Mouse (Mus musculus): ENCODE data around the gene Sept9.

Sept9 gene

GRCm38 (mm10) chr11:117199282-117200175 is at the start of gene Sept9:
Gene Sept9 (plus strand): TSS chr11:117199661.
- peak; percentile 64 for DNase-seq (ENCODE audit: low spot score)

GRCm38 (mm10) chr11:117150467-117150966 is 48.9 kb upstream of the Sept9 start:
- DNase-seq (ENCODE audit: low spot score): no peak

GRCm38 (mm10) chr11:117151461-117151860 is 48.0 kb upstream of the Sept9 start:
- no peak for DNase-seq (ENCODE audit: low spot score)

- no peak for DNase-seq (ENCODE audit: low spot score)
Measured at GRCm38 (mm10) chr11:117152541-117152940, 46.9 kb upstream of the Sept9 start.

- DNase-seq (ENCODE audit: low spot score): no peak
Measured at GRCm38 (mm10) chr11:117153553-117153952, 45.9 kb upstream of the Sept9 start.

GRCm38 (mm10) chr11:117154088-117154815 is 45.2 kb upstream of the Sept9 start:
- DNase-seq (ENCODE audit: low spot score): no peak

- DNase-seq (ENCODE audit: low spot score): no peak
Measured at GRCm38 (mm10) chr11:117156725-117157124, 42.7 kb upstream of the Sept9 start.

GRCm38 (mm10) chr11:117158343-117158742 is 41.1 kb upstream of the Sept9 start:
- no peak for DNase-seq (ENCODE audit: low spot score)

GRCm38 (mm10) chr11:117159257-117159945 is 40.1 kb upstream of the Sept9 start:
- no peak for DNase-seq (ENCODE audit: low spot score)

- no peak for DNase-seq (ENCODE audit: low spot score)
Measured at GRCm38 (mm10) chr11:117159946-117160307, 39.5 kb upstream of the Sept9 start.

- no peak for DNase-seq (ENCODE audit: low spot score)
Measured at GRCm38 (mm10) chr11:117160791-117161190, 38.7 kb upstream of the Sept9 start.

- DNase-seq (ENCODE audit: low spot score): no peak
Measured at GRCm38 (mm10) chr11:117161574-117161973, 37.9 kb upstream of the Sept9 start.

GRCm38 (mm10) chr11:117163098-117163497 is 36.4 kb upstream of the Sept9 start:
- DNase-seq (ENCODE audit: low spot score): no peak

- no peak for DNase-seq (ENCODE audit: low spot score)
Measured at GRCm38 (mm10) chr11:117163771-117164170, 35.7 kb upstream of the Sept9 start.

- no peak for DNase-seq (ENCODE audit: low spot score)
Measured at GRCm38 (mm10) chr11:117168278-117169087, 31.0 kb upstream of the Sept9 start.

- no peak for DNase-seq (ENCODE audit: low spot score)
Measured at GRCm38 (mm10) chr11:117169088-117169635, 30.3 kb upstream of the Sept9 start.

- no peak for DNase-seq (ENCODE audit: low spot score)
Measured at GRCm38 (mm10) chr11:117169801-117170565, 29.5 kb upstream of the Sept9 start.

GRCm38 (mm10) chr11:117174098-117174892 is 25.2 kb upstream of the Sept9 start:
- DNase-seq (ENCODE audit: low spot score): no peak

- peak; percentile 48 for DNase-seq (ENCODE audit: low spot score)
Measured at GRCm38 (mm10) chr11:117174924-117175323, 24.5 kb upstream of the Sept9 start.

GRCm38 (mm10) chr11:117175472-117175871 is 24.0 kb upstream of the Sept9 start:
- DNase-seq (ENCODE audit: low spot score): no peak
